In the genomic region with DNA sequence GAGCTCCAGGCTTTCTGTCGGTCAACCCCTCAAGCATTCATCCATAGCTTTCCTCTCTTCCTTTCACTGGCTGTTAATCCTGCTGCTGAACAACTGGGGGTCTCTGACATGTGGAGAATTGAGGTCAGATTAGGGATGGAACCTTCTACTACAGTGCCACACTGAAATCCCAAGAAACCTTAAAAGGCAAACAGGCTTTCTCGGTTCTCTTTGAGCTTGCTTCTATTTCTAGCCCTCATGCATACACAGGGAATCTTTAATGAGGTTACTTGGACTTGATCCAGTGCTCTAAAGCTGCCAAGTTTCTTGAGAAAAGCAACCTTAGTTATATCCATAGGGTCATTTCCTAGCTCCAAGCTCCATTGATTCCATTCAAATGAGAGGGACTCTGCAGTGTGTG, we compare ENCODE assay signal across 9 mouse cellular contexts.
DNase-seq lines count a peak whose midpoint lies in the region; ATAC-seq and TF ChIP-seq lines count a peak whose summit lies in the region.
"Had no signal": no experiment of that assay in that cellular context is flagged by ENCODE, and none has a peak within 500 bp of the region (broad histone marks: within the 10 kb centered on the region; RNA-seq: fewer than 3 reads in every experiment).

No protein-coding gene starts in this region.

- no peak overlapping the region for H3K27ac ChIP-seq in liver, adult 2 months (replicated peaks; ENCODE audit: insufficient read depth, low read depth, low read length)
- no peak overlapping the region for H3K27ac ChIP-seq in liver, embryonic 12.5 days
- no peak overlapping the region for H3K27ac ChIP-seq in forebrain, embryonic 15.5 days (replicated peaks)
- no peak overlapping the region for H3K27ac ChIP-seq in midbrain, embryonic 15.5 days

- no peak for TF ChIP-seq CTCF in liver, adult 2 months (IDR thresholded peaks at IDR 0.05; ENCODE audit: low read depth, low read length)

- no peak for ATAC-seq in liver, embryonic 12.5 days
- ATAC-seq in forebrain, embryonic 15.5 days (replicated peaks) = peak; percentile 86
- peak; percentile 79 for ATAC-seq in midbrain, embryonic 15.5 days (replicated peaks)

- H3K27me3 ChIP-seq in liver, adult 2 months (ENCODE audit: control insufficient read depth, insufficient read depth, low read length) = no peaks in the 10 kb centered on the region
- no peaks in the 10 kb centered on the region for H3K27me3 ChIP-seq in liver, embryonic 12.5 days (replicated peaks)
- H3K27me3 ChIP-seq in forebrain, embryonic 15.5 days = 0 out of 2 replicates have a peak, but pooled peaks cover 5% of the 10 kb centered on the region
- H3K27me3 ChIP-seq in midbrain, embryonic 15.5 days (replicated peaks) = no peaks in the 10 kb centered on the region

- H3K4me2 ChIP-seq in liver, embryonic 12.5 days = no peak overlapping the region
- H3K4me2 ChIP-seq in forebrain, embryonic 15.5 days (replicated peaks) = no peak overlapping the region
- H3K4me2 ChIP-seq in midbrain, embryonic 15.5 days = no peak overlapping the region

- H3K9ac ChIP-seq in liver, adult 2 months (ENCODE audit: low read depth, low read length) = no peak overlapping the region
- H3K9ac ChIP-seq in liver, embryonic 12.5 days = no peak overlapping the region
- H3K9ac ChIP-seq in forebrain, embryonic 15.5 days (replicated peaks) = no peak overlapping the region
- no peak overlapping the region for H3K9ac ChIP-seq in midbrain, embryonic 15.5 days

- no peaks in the 10 kb centered on the region for H3K9me3 ChIP-seq in liver, embryonic 12.5 days (replicated peaks)
- no peaks in the 10 kb centered on the region for H3K9me3 ChIP-seq in forebrain, embryonic 15.5 days
- H3K9me3 ChIP-seq in midbrain, embryonic 15.5 days = no peaks in the 10 kb centered on the region

- peak; percentile 5 for DNase-seq in adrenal gland, postnatal 14 days
- DNase-seq in adrenal gland, adult 18-20 months (ENCODE audit: low spot score in 2 of 2) = no peak
- DNase-seq in liver, adult 2 months (ENCODE audit: extremely low read depth, low read depth, low spot score) = peak; percentile 15
- DNase-seq in spleen, postnatal 4 days (ENCODE audit: low spot score in 2 of 2) = no peak
- DNase-seq in yolk sac, embryonic 10.5 days (ENCODE audit: low spot score) = no peak

- WGBS in liver, adult 2 months = 66% methylated on average over 2 of the region's 2 CpGs
- WGBS in liver, embryonic 12.5 days (ENCODE audit: insufficient replicate concordance) = 66% methylated on average over 2 of the region's 2 CpGs
- 1% methylated on average over 2 of the region's 2 CpGs for WGBS in forebrain, embryonic 15.5 days
- WGBS in midbrain, embryonic 15.5 days = 13% methylated on average over 2 of the region's 2 CpGs

- no peak overlapping the region for H3K4me3 ChIP-seq in liver, adult 2 months (ENCODE audit: insufficient read depth, low read depth, low read length)
- H3K4me3 ChIP-seq in liver, embryonic 12.5 days = no peak overlapping the region
- H3K4me3 ChIP-seq in forebrain, embryonic 15.5 days = no peak overlapping the region
- no peak overlapping the region for H3K4me3 ChIP-seq in midbrain, embryonic 15.5 days
- H3K4me3 ChIP-seq: erythroblast, embryonic 14.5 days had no signal

- H3K4me1 ChIP-seq in liver, adult 2 months (ENCODE audit: control insufficient read depth, insufficient read depth, low read length) = no peaks in the 10 kb centered on the region
- no peaks in the 10 kb centered on the region for H3K4me1 ChIP-seq in liver, embryonic 12.5 days
- peaks cover 4% of the 10 kb centered on the region for H3K4me1 ChIP-seq in forebrain, embryonic 15.5 days
- H3K4me1 ChIP-seq in midbrain, embryonic 15.5 days = peaks cover 3% of the 10 kb centered on the region

- H3K36me3 ChIP-seq in liver, adult 2 months (ENCODE audit: control insufficient read depth, insufficient read depth, low read length) = no peaks in the 10 kb centered on the region
- H3K36me3 ChIP-seq in liver, embryonic 12.5 days = no peaks in the 10 kb centered on the region
- H3K36me3 ChIP-seq in forebrain, embryonic 15.5 days = no peaks in the 10 kb centered on the region
- H3K36me3 ChIP-seq in midbrain, embryonic 15.5 days (replicated peaks) = no peaks in the 10 kb centered on the region

- H3K79me2 ChIP-seq in liver, adult 2 months (ENCODE audit: control insufficient read depth, insufficient read depth, low read length) = no peaks in the 10 kb centered on the region

- no peak for TF ChIP-seq POLR2A in liver, adult 2 months (IDR thresholded peaks at IDR 0.05; ENCODE audit: extremely low read depth, insufficient read depth, low read length)

Comparison
In these comparisons a context has a peak if more than half of its experiments do, and no peak if none do; other contexts are left out.
1. DNase-seq: peak in adrenal gland, postnatal 14 days (single experiment) and liver, adult 2 months (single experiment); none in adrenal gland, adult 18-20 months (0 of 2), spleen, postnatal 4 days (0 of 2) and yolk sac, embryonic 10.5 days (single experiment).